Mouse (Mus musculus): ENCODE data around the gene Coq8b. TPM values are rescaled to one million over a fixed set of nuclear protein-coding genes. Genes with fewer than 3 reads are reported as not detected.

Coq8b gene
- polyA plus RNA-seq, 1 experiment: 13.3 TPM

DNA sequence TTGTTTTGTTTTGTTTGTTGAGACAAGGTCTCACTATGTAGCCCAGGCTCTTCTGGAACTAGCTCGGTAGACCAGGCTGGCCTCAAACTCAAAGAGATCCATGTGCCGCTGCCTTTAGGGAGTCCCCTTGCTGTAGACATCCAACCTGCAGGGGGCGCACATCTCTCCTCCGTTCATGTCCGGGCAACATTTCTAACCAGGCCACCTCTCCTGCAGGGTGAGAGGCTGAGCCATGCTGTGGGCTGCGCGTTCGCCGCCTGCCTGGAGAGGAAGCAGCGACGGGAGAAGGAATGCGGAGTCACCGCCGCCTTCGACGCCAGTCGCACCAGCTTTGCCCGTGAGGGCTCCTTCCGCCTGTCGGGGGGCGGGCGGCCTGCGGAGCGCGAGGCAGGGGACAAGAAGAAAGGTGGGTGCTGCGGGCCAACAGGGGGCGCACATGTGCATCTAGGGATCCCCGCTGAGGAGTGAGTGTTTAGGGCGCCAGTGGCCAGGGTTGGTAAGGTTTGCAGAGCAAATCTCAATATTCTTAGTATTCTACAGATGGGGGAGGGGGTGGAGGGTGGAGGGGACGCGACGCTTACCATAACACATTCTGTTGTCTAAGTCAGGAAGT, 41.0 kb downstream of the Coq8b start:
- Histone ChIP-seq H3K4me1 (ENCODE audit: control insufficient read depth, insufficient read depth, insufficient read length, low read length) (no peaks in the 10 kb centered on the region), H3K4me3 (ENCODE audit: insufficient read depth, low read depth, low read length) (no peak overlapping the region), H3K27ac (replicated peaks; ENCODE audit: low read depth, low read length) (no peak overlapping the region)

DNA sequence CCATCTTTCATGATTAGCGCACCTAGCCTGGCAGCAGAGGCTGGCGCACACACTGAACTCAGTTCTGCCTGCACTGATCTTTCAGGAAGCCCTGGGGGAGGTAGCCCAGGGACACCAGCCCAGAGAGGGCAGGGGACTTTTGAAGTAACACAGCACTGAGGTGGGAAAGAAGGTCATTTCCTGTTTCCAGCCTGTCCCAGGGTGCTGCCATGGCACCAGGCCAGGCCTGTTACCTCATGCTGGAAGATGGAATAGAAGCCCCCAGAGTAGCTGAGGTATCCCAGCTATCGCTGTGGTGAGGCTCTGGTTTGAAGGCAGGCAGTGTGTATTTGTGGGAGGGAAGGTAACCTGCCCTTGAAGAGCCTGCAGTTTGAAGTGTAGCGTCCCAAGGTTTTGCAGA, 42.1 kb downstream of the Coq8b start:
- no peaks in the 10 kb centered on the region for H3K4me1 ChIP-seq (ENCODE audit: control insufficient read depth, insufficient read depth, insufficient read length, low read length)
- no peak overlapping the region for H3K4me3 ChIP-seq (ENCODE audit: insufficient read depth, low read depth, low read length)
- H3K27ac ChIP-seq (replicated peaks; ENCODE audit: low read depth, low read length): no peak overlapping the region

DNA sequence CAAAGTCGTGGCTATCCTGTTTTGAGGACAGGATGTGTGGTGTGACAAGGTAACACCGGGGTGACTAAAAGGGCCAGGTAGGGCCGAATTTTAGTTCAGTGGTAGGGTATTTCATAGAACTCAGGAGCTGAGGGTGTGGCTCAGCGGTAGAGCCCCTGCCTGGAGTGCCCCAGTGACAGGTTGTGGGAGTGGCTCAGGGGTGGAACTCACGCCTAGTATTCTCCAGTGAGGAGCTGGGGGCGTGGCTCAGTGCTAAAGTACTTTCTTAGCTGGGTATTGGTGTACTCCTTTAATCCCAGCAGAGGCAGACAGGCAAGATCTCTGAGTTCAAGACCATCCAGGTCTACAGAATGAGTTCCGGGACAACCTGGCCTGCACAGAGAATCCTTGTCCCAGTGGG, 43.2 kb downstream of the Coq8b start:
- H3K4me3 ChIP-seq (ENCODE audit: insufficient read depth, low read depth, low read length): no peak overlapping the region
- H3K27ac ChIP-seq (replicated peaks; ENCODE audit: low read depth, low read length): no peak overlapping the region
- no peaks in the 10 kb centered on the region for H3K4me1 ChIP-seq (ENCODE audit: control insufficient read depth, insufficient read depth, insufficient read length, low read length)

DNA sequence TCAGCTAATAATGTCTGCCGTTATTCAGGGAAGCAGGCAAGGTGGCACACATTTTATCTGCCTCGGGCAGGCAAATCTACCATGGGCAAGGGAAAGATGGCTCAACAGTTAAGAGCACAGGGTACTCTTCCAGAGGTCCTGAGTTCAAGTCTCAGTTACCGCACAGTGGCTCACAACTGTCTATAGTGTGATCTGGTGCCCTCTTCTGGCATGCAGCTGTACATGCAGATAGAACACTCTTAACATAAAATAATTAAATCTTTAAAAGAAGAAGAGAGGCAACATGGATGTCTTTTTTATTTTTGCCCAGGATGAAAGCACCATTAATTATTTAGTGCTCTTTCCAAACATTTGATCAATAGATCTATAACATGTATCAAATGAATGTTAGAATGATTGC, 44.4 kb downstream of the Coq8b start:
- H3K27ac ChIP-seq (replicated peaks; ENCODE audit: low read depth, low read length): no peak overlapping the region
- H3K4me1 ChIP-seq (ENCODE audit: control insufficient read depth, insufficient read depth, insufficient read length, low read length): no peaks in the 10 kb centered on the region
- no peak overlapping the region for H3K4me3 ChIP-seq (ENCODE audit: insufficient read depth, low read depth, low read length)

DNA sequence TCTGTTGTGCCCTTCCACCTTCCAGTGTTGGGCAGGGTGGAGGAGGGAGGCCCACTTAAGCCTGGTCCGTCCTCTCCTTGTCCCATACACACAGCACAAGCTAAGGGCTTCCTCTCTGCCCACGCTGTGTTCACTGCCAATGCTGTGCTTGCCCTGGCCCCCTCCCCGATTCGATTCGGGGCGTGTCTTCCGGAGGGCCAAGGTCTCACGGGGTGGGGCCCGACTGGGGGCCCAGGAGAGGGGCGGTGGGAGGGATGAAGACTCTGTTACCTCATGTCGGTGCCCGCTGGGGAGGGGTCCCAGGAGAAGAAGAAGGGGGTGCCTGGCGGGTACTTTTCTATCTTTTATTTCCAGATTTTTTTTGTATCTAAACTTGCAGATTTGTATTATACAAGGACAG, 48.9 kb downstream of the Coq8b start:
- no peak overlapping the region for H3K27ac ChIP-seq (replicated peaks; ENCODE audit: low read depth, low read length)
- H3K4me3 ChIP-seq (ENCODE audit: insufficient read depth, low read depth, low read length): no peak overlapping the region
- no peaks in the 10 kb centered on the region for H3K4me1 ChIP-seq (ENCODE audit: control insufficient read depth, insufficient read depth, insufficient read length, low read length)

DNA sequence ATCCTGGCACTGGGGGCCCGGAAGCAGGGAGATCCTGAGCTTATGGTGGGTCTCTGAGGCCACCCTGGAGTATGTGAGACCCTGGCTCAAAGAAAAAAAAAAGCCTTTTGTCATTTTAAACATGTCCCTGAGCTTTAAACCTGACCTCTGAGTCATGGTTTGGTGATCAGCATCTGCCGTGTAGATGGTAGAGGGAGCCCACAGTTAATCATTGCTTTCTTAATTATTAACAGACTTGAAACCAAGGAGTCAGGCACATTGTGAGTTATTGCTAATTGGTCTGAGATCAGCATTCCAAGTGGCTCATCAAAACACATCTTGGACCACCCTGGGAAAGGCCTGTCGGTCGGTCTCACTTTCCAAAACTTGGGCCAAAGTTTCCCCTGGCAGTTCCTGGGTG, 49.4 kb downstream of the Coq8b start:
- no peaks in the 10 kb centered on the region for H3K4me1 ChIP-seq (ENCODE audit: control insufficient read depth, insufficient read depth, insufficient read length, low read length)
- no peak overlapping the region for H3K4me3 ChIP-seq (ENCODE audit: insufficient read depth, low read depth, low read length)
- no peak overlapping the region for H3K27ac ChIP-seq (replicated peaks; ENCODE audit: low read depth, low read length)

- H3K4me1 ChIP-seq (ENCODE audit: control insufficient read depth, insufficient read depth, insufficient read length, low read length): no peaks in the 10 kb centered on the region
- H3K27ac ChIP-seq (replicated peaks; ENCODE audit: low read depth, low read length): no peak overlapping the region
- H3K4me3 ChIP-seq (ENCODE audit: insufficient read depth, low read depth, low read length): no peak overlapping the region
These were observed 52.3 kb downstream of the Coq8b start for GRCm38 (mm10) chr7:27284865-27285697.

GRCm38 (mm10) chr7:27285698-27286066, 52.9 kb downstream of the Coq8b start:
- Histone ChIP-seq H3K4me1 (ENCODE audit: control insufficient read depth, insufficient read depth, insufficient read length, low read length) (no peaks in the 10 kb centered on the region), H3K27ac (replicated peaks; ENCODE audit: low read depth, low read length) (no peak overlapping the region), H3K4me3 (ENCODE audit: insufficient read depth, low read depth, low read length) (no peak overlapping the region)

DNA sequence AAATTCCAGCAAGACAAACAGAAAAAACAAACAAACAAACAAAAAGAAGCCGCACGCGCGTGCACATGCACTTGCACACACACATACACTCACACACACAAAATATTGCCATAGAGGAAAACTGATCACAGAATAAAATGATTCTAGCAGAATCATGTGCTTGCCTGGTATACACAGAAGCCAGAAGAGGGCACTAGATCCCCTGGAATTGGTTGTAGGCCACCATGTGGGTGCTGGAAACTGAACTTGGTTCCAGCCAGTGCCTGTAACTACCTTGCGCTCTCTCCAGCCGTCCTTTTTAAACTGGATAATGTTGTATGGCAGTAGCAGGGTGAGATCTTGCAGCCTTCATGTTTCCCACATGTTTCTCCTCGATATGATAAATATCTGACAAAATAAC, 55.9 kb downstream of the Coq8b start:
- H3K27ac ChIP-seq (replicated peaks; ENCODE audit: low read depth, low read length): no peak overlapping the region
- H3K4me3 ChIP-seq (ENCODE audit: insufficient read depth, low read depth, low read length): no peak overlapping the region
- no peaks in the 10 kb centered on the region; the same call in 1 of the 2 replicates for H3K4me1 ChIP-seq (ENCODE audit: control insufficient read depth, insufficient read depth, insufficient read length, low read length)

DNA sequence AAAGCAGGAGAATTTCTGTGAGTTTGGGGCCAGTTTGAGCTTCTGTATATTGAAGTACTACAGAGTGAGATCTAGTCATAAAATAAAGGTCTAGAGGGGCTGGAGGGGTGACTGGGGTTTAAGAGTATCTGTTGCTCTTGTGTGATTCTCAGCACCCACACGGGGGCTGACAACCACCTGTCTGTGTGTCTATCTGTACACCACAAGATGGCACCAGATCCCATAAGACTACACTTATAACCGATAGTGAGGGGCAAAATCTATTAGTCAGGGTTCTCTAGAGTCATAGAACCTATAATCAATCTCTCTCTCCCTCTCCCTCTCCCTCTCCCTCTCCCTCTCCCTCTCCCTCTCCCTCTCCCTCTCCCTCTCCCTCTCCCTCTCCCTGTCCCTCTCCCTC, 57.7 kb downstream of the Coq8b start:
- Histone ChIP-seq H3K27ac (replicated peaks; ENCODE audit: low read depth, low read length) (no peak overlapping the region), H3K4me3 (ENCODE audit: insufficient read depth, low read depth, low read length) (no peak overlapping the region), H3K4me1 (ENCODE audit: control insufficient read depth, insufficient read depth, insufficient read length, low read length) (no peaks in the 10 kb centered on the region; the same call in 1 of the 2 replicates)

GRCm38 (mm10) chr7:27291795-27292466, 59.1 kb downstream of the Coq8b start:
- Histone ChIP-seq H3K27ac (replicated peaks; ENCODE audit: low read depth, low read length) (peak overlapping the region; percentile 81), H3K4me1 (ENCODE audit: control insufficient read depth, insufficient read depth, insufficient read length, low read length) (no peaks in the 10 kb centered on the region; the same call in 1 of the 2 replicates), H3K4me3 (ENCODE audit: insufficient read depth, low read depth, low read length) (no peak overlapping the region)

DNA sequence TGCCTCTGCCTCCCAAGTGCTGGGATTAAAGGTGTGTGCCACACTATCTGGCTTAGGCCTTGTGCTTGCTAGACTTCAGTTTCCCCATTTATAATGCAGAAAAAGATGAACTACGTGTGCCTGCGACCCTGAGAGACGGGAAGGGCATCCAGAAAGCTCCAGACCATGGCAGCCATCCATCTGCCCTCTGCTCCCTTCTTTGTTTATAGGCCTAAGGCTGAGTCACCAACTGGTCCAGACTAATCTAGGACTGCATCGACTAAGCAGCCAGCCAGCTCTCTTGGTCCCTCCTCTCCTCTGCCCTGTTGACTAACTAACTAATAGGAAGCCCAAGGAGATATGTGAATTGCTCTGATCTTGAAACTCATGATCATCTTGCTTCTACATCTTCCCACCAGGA, 63.1 kb downstream of the Coq8b start:
- H3K27ac ChIP-seq (replicated peaks; ENCODE audit: low read depth, low read length): no peak overlapping the region

GRCm38 (mm10) chr7:27296518-27296917, 63.7 kb downstream of the Coq8b start:
- Histone ChIP-seq H3K4me1 (ENCODE audit: control insufficient read depth, insufficient read depth, insufficient read length, low read length) (no peaks in the 10 kb centered on the region; the same call in 1 of the 2 replicates), H3K4me3 (ENCODE audit: insufficient read depth, low read depth, low read length) (no peak overlapping the region)

More for the DNA sequence above, 63.1 kb downstream of the Coq8b start:
- Histone ChIP-seq H3K4me3 (ENCODE audit: insufficient read depth, low read depth, low read length) (no peak overlapping the region), H3K4me1 (ENCODE audit: control insufficient read depth, insufficient read depth, insufficient read length, low read length) (no peaks in the 10 kb centered on the region; the same call in 1 of the 2 replicates)

DNA sequence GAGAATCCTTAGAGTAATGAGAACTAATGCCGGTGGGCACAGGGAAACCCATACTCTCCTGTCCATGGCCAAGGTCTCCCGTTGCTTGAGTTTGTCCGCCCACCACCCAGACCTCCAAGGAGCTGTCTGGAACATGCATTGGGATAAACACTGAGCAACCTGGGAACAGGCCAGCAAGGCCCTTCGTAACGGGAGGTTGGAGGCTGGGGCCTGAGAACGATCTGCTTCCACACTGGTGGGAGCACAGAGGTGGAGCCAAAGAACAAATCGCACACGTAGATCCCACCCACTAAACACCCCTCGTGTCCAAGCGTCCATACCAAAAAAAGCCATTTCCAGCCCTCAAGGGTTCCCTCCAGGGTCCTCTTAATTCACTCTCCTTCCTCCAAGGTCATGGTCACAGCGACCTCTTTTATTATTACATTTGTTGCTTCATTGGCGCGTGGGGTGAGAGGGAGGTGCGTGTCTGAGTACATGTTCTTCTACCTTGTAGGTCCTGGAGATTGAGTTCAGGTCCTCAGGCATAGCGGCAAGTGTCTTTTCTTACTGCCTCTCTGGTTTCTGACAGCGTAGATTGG, 65.3 kb downstream of the Coq8b start:
- H3K4me1 ChIP-seq (ENCODE audit: control insufficient read depth, insufficient read depth, insufficient read length, low read length): no peaks in the 10 kb centered on the region
- H3K4me3 ChIP-seq (ENCODE audit: insufficient read depth, low read depth, low read length): no peak overlapping the region
- no peak overlapping the region for H3K27ac ChIP-seq (replicated peaks; ENCODE audit: low read depth, low read length)

More at GRCm38 (mm10) chr7:27296518-27296917, 63.7 kb downstream of the Coq8b start:
- no peak overlapping the region for H3K27ac ChIP-seq (replicated peaks; ENCODE audit: low read depth, low read length)

- H3K4me1 ChIP-seq (ENCODE audit: control insufficient read depth, insufficient read depth, insufficient read length, low read length): no peaks in the 10 kb centered on the region
- no peak overlapping the region for H3K27ac ChIP-seq (replicated peaks; ENCODE audit: low read depth, low read length)
- H3K4me3 ChIP-seq (ENCODE audit: insufficient read depth, low read depth, low read length): no peak overlapping the region
These were observed 66.0 kb downstream of the Coq8b start for GRCm38 (mm10) chr7:27298816-27299215.

All from brown adipose tissue, adult 24 weeks (tissue).